Mouse (Mus musculus) lung, adult 2 months (tissue): ENCODE measurements around the gene Usp39.

Experiments used
- CTCF ChIP-seq: fragments of 200-500 bp; IDR thresholded peaks from 2 replicates; pipeline ENCODE4 v1.5.1; 2011; ENCODE audit warnings: mild to moderate bottlenecking, low read length, control low read depth; ENCODE audit not compliant: insufficient read depth
- POLR2A ChIP-seq: fragments of 200-500 bp; IDR thresholded peaks from 2 replicates; pipeline ENCODE4 v1.6.1; 2011; ENCODE audit warnings: low read depth, mild to moderate bottlenecking, control low read depth, low read length, borderline replicate concordance; ENCODE audit errors: extremely low read depth

DNA sequence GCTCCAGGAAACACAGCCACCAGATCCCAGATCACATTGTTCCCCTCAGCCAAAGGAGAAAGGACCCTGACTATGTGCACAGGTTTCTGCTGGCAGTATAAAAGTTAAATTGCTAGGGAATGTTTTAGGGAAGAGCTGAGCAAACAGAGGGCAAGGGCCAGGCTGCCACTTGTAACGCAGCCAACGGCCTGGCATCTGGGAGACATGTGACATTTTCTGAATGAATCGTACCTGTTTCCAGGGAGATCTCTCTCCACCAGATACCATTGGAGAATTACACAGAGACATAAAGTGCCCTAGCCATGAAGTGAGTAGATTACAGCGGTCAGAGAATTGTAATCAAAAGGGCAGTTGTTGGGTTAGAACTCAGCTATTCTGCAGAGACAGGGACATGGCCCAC is 28.2 kb upstream of the Usp39 start:
- TF ChIP-seq CTCF (no peak), POLR2A (no peak)
